Mouse (Mus musculus): ENCODE results near the gene Actr2. TPM values are rescaled to one million over a fixed set of nuclear protein-coding genes. Genes with fewer than 3 reads are reported as not detected.
"Not testable (repeated sequence)": the region's sequence is repeated elsewhere in the genome, so short reads cannot be mapped to it uniquely, and the experiment has no call there.

Actr2 gene
- polyA plus RNA-seq, 1 experiment from 2014 or later = 103 TPM

- WGBS = 94% methylated on average over 4 of the region's 4 CpGs
- Histone ChIP-seq H3K27ac (no peak overlapping the region), H3K9me3 (replicated peaks) (no peaks in the 10 kb centered on the region), H3K4me1 (peaks cover 5% of the 10 kb centered on the region), H3K27me3 (ENCODE audit: low read depth, poor library complexity, severe bottlenecking) (no peaks in the 10 kb centered on the region), H3K4me3 (no peak overlapping the region), H3K36me3 (peaks cover 34% of the 10 kb centered on the region)
- DNase-seq (ENCODE audit: low spot score) = no peak
Measured at GRCm38 (mm10) chr11:20107683-20108082, 5.0 kb downstream of the Actr2 start.

- Histone ChIP-seq H3K4me3 (no peak overlapping the region), H3K4me1 (peaks cover 5% of the 10 kb centered on the region), H3K27me3 (ENCODE audit: low read depth, poor library complexity, severe bottlenecking) (no peaks in the 10 kb centered on the region), H3K9me3 (replicated peaks) (no peaks in the 10 kb centered on the region), H3K36me3 (peaks cover 37% of the 10 kb centered on the region), H3K27ac (no peak overlapping the region)
- WGBS = 98% methylated on average over 3 of the region's 3 CpGs
- no peak for DNase-seq (ENCODE audit: low spot score)
Measured at GRCm38 (mm10) chr11:20106946-20107345, 5.8 kb downstream of the Actr2 start.

- DNase-seq (ENCODE audit: low spot score) = no peak
- 96% methylated on average over 2 of the region's 2 CpGs for WGBS
- no peak overlapping the region for H3K4me3 ChIP-seq
- H3K27ac ChIP-seq = no peak overlapping the region
- H3K9me3 ChIP-seq (replicated peaks) = no peaks in the 10 kb centered on the region
- no peaks in the 10 kb centered on the region for H3K4me1 ChIP-seq
- H3K36me3 ChIP-seq = peaks cover 49% of the 10 kb centered on the region
- no peaks in the 10 kb centered on the region for H3K27me3 ChIP-seq (ENCODE audit: low read depth, poor library complexity, severe bottlenecking)
Measured at GRCm38 (mm10) chr11:20103949-20104348, 8.8 kb downstream of the Actr2 start.

GRCm38 (mm10) chr11:20086306-20086705 lies 26.4 kb downstream of the Actr2 start:
- Histone ChIP-seq H3K27ac (no peak overlapping the region), H3K36me3 (peaks cover 75% of the 10 kb centered on the region), H3K9me3 (replicated peaks) (no peaks in the 10 kb centered on the region), H3K4me3 (no peak overlapping the region), H3K27me3 (ENCODE audit: low read depth, poor library complexity, severe bottlenecking) (no peaks in the 10 kb centered on the region), H3K4me1 (no peaks in the 10 kb centered on the region)
- DNase-seq (ENCODE audit: low spot score) = no peak

GRCm38 (mm10) chr11:20085635-20086034 lies 27.1 kb downstream of the Actr2 start:
- no peak overlapping the region for H3K4me3 ChIP-seq
- H3K36me3 ChIP-seq = peaks cover 75% of the 10 kb centered on the region
- no peaks in the 10 kb centered on the region for H3K9me3 ChIP-seq (replicated peaks)
- whole genome bisulfite sequencing = 91% methylated on average over 2 of the region's 2 CpGs
- H3K4me1 ChIP-seq = no peaks in the 10 kb centered on the region
- no peak overlapping the region for H3K27ac ChIP-seq
- no peak for DNase-seq (ENCODE audit: low spot score)
- H3K27me3 ChIP-seq (ENCODE audit: low read depth, poor library complexity, severe bottlenecking) = no peaks in the 10 kb centered on the region

- Histone ChIP-seq H3K9me3 (replicated peaks) (no peaks in the 10 kb centered on the region), H3K4me1 (no peaks in the 10 kb centered on the region), H3K27ac (no peak overlapping the region), H3K27me3 (ENCODE audit: low read depth, poor library complexity, severe bottlenecking) (no peaks in the 10 kb centered on the region), H3K4me3 (no peak overlapping the region), H3K36me3 (peaks cover 90% of the 10 kb centered on the region)
- WGBS = 86% methylated on average over 1 of the region's 1 CpGs
- DNase-seq (ENCODE audit: low spot score) = no peak
Measured at GRCm38 (mm10) chr11:20075415-20075814, 37.3 kb downstream of the Actr2 start.

GRCm38 (mm10) chr11:20072826-20073225 lies 39.9 kb downstream of the Actr2 start:
- 93% methylated on average over 5 of the region's 5 CpGs for WGBS
- no peaks in the 10 kb centered on the region for H3K4me1 ChIP-seq
- no peaks in the 10 kb centered on the region for H3K9me3 ChIP-seq (replicated peaks)
- no peak for DNase-seq (ENCODE audit: low spot score)
- H3K27ac ChIP-seq = no peak overlapping the region
- H3K27me3 ChIP-seq (ENCODE audit: low read depth, poor library complexity, severe bottlenecking) = no peaks in the 10 kb centered on the region
- no peak overlapping the region for H3K4me3 ChIP-seq
- H3K36me3 ChIP-seq = peaks cover 88% of the 10 kb centered on the region

GRCm38 (mm10) chr11:20072174-20072573 lies 40.5 kb downstream of the Actr2 start:
- Histone ChIP-seq H3K9me3 (replicated peaks) (no peaks in the 10 kb centered on the region), H3K4me3 (no peak overlapping the region), H3K4me1 (no peaks in the 10 kb centered on the region), H3K27ac (no peak overlapping the region), H3K36me3 (peaks cover 83% of the 10 kb centered on the region), H3K27me3 (ENCODE audit: low read depth, poor library complexity, severe bottlenecking) (no peaks in the 10 kb centered on the region)
- WGBS = 89% methylated on average over 3 of the region's 3 CpGs
- DNase-seq (ENCODE audit: low spot score) = no peak

- no peak overlapping the region for H3K27ac ChIP-seq
- H3K27me3 ChIP-seq (ENCODE audit: low read depth, poor library complexity, severe bottlenecking) = no peaks in the 10 kb centered on the region
- DNase-seq (ENCODE audit: low spot score) = no peak
- H3K4me3 ChIP-seq = no peak overlapping the region
- H3K4me1 ChIP-seq = no peaks in the 10 kb centered on the region
- H3K36me3 ChIP-seq = peaks cover 86% of the 10 kb centered on the region
- WGBS = 94% methylated on average over 6 of the region's 6 CpGs
- H3K9me3 ChIP-seq (replicated peaks) = no peaks in the 10 kb centered on the region
Measured at GRCm38 (mm10) chr11:20068346-20069004, 44.2 kb downstream of the Actr2 start.

- DNase-seq (ENCODE audit: low spot score) = no peak
- 77% methylated on average over 1 of the region's 1 CpGs for WGBS
- Histone ChIP-seq H3K4me1 (no peaks in the 10 kb centered on the region), H3K27ac (no peak overlapping the region), H3K27me3 (ENCODE audit: low read depth, poor library complexity, severe bottlenecking) (no peaks in the 10 kb centered on the region), H3K36me3 (peaks cover 79% of the 10 kb centered on the region), H3K4me3 (no peak overlapping the region), H3K9me3 (replicated peaks) (no peaks in the 10 kb centered on the region)
Measured at GRCm38 (mm10) chr11:20067521-20067920, 45.2 kb downstream of the Actr2 start.

- 97% methylated on average over 1 of the region's 1 CpGs for WGBS
Measured at GRCm38 (mm10) chr11:20066106-20066505, 46.6 kb downstream of the Actr2 start.

GRCm38 (mm10) chr11:20064926-20065325 lies 47.8 kb downstream of the Actr2 start:
- no peak for DNase-seq (ENCODE audit: low spot score)
- 94% methylated on average over 2 of the region's 2 CpGs for WGBS
- Histone ChIP-seq H3K4me1 (no peaks in the 10 kb centered on the region), H3K9me3 (replicated peaks) (no peaks in the 10 kb centered on the region), H3K27ac (no peak overlapping the region), H3K4me3 (no peak overlapping the region), H3K27me3 (ENCODE audit: low read depth, poor library complexity, severe bottlenecking) (no peaks in the 10 kb centered on the region), H3K36me3 (peaks cover 77% of the 10 kb centered on the region)

More at GRCm38 (mm10) chr11:20066106-20066505, 46.6 kb downstream of the Actr2 start:
- H3K4me1 ChIP-seq = no peaks in the 10 kb centered on the region
- no peak overlapping the region for H3K27ac ChIP-seq
- H3K27me3 ChIP-seq (ENCODE audit: low read depth, poor library complexity, severe bottlenecking) = no peaks in the 10 kb centered on the region
- peaks cover 74% of the 10 kb centered on the region for H3K36me3 ChIP-seq
- no peak for DNase-seq (ENCODE audit: low spot score)
- H3K4me3 ChIP-seq = no peak overlapping the region
- no peaks in the 10 kb centered on the region for H3K9me3 ChIP-seq (replicated peaks)

- H3K27me3 ChIP-seq (ENCODE audit: low read depth, poor library complexity, severe bottlenecking); DNase-seq (ENCODE audit: low spot score); H3K27ac ChIP-seq; H3K9me3 ChIP-seq (replicated peaks); H3K4me3 ChIP-seq; H3K4me1 ChIP-seq: not testable (repeated sequence)
- H3K36me3 ChIP-seq = peaks cover 77% of the 10 kb centered on the region
- WGBS = 39% methylated on average over 2 of the region's 2 CpGs
Measured at GRCm38 (mm10) chr11:20064086-20064485, 48.6 kb downstream of the Actr2 start.

GRCm38 (mm10) chr11:20062801-20063200 lies 49.9 kb downstream of the Actr2 start:
- DNase-seq (ENCODE audit: low spot score); H3K9me3 ChIP-seq (replicated peaks); H3K27ac ChIP-seq; H3K4me3 ChIP-seq; H3K27me3 ChIP-seq (ENCODE audit: low read depth, poor library complexity, severe bottlenecking); H3K4me1 ChIP-seq: not testable (repeated sequence)
- peaks cover 75% of the 10 kb centered on the region for H3K36me3 ChIP-seq
- 93% methylated on average over 9 of the region's 9 CpGs for WGBS
